Mouse (Mus musculus) kidney, adult 8-10 months (tissue): ENCODE results near the gene Orm2.

Experiments
- DNase-seq, 2 experiments: peaks; one replicate each; pipeline ENCODE4 v3.0.0; 2022

The Orm2 gene

DNA sequence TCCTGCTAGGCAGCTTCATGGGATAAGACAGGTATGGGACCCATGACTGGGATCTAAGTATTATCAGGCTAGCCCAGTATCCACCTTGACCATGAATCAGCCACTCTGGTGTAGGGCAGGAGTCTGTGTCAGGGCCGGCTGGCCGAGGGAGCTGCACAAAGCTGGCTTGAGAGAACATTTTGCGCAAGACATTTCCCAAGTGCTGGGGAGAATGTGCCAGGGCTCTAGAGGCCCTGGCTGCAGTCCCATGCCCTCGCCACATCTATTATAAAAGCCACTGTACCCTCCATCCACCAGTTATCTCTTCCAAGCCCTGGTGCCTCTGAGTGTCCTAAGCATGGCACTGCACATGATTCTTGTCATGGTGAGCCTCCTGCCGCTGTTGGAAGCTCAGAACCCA lies at the start of gene Orm2:
Gene Orm2, plus strand, starts transcription at position 300 of the 400 bp plus-strand sequence.
- DNase-seq = no peak

DNA sequence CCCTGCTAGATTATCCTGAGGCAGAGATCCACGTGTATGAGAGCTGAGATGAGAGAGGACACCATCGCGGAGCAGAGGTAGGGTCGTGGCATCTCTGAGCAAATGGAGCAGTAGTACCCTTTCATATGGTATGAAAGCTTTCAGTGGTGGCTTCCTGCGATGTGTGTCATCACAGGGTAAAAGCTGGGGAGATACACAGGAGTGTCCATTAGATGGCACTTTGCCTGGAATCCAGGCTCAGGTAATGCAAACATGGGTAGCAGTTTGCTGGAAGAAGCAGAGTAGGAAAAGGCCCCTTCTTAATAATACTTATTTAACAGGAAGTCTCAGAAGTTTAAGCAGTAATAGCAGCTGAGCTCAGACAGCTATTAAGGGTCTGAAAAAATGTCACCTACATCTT lies 48.2 kb upstream of the Orm2 start:
- no peak for DNase-seq

DNA sequence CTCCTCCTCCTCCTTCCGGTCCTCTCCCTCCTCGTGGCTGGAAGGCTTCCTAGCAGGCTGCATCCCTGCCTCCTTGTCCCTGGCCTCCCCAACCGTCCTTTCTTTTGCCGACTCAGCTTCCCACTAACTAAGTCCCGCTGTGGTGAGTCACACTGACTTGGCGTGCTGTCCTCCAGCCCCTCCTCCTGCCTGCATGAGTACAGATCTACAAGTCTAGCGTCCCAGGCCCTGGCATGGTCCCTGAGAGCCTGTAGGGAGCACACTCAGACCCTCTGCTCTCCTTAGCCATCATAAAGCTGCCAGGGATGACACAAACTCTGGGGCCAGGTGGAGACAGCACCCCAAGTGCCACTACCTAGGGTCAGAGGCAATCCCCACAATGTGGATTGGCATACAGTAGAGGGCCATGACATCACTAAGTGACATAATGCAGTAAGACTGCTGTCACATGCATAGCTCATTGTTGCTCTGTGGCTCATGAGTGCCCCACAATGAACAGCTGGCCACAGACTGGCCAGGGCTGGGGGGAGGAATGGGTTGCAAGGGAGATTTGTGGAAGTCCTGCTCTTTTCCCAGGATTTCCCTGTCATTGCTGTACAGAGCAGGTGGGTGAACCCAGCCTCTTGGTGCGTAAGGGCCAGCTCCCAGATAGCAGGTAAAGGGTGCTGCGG lies 46.0 kb upstream of the Orm2 start:
- peak in 1 of 2 experiments; percentile 19 for DNase-seq

DNA sequence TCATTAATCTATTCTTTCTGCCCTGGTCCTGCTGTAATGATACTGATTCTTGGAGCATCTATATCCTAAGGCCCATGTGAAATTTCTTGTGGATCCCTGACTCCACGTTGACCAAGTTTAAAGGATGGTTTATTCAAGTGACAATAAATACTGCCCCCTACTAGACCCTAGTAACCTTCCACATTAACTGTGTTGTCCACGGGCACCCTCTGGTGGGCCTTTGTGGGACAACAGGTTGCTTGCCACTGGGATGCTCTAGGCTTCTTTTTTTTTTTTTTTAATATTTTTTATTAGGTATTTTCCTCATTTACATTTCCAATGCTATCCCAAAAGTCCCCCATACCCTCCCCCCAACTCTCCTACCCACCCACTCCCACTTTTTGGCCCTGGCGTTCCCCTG lies 42.7 kb upstream of the Orm2 start:
- peak; percentile 28 to 61 for DNase-seq

DNA sequence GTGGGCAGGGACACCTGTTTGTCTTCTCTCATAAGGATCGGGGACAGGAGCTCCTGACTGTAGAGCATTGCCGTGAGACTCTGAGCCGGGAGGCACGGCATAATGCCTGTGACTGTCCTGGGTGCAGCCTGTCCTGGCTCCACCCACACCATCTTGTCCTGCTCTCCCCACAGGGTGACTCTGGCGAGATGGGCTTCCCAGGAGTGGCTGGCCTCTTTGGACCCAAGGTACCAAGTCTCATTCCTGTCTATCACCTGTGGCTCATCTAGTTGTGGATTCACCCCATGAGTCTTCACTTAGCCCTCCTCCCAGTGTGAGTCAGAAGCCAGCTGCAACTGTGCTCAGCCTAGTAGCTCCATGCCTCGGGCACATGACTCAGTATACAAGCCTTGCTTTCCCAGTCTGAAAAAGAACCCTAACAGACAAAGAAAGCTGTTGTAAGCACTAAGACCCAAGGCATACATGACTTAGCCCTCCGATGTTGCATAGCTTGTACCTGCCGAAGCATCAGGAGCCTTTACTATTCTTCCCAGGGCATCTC lies 38.9 kb upstream of the Orm2 start:
- no peak for DNase-seq

DNA sequence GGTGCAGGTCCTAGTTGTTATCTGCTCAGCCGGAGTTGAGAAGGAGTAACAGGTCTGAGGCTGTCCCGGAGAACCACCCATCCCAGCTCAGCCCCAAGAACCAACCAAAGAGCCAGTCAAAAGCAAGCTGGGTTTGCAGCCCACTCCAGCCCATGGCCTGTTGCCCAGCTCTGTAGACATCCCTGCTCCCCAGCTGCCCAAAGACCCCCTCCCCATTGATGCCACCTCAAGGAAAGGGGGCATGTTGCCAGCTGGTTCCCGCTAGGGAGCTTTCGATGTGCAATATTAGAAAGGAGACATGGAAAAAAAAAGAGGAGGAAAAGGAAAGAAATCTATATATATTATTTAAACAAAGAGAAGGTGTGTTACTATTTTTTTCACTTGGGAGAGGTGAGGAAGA lies 28.8 kb upstream of the Orm2 start:
- no peak for DNase-seq

DNA sequence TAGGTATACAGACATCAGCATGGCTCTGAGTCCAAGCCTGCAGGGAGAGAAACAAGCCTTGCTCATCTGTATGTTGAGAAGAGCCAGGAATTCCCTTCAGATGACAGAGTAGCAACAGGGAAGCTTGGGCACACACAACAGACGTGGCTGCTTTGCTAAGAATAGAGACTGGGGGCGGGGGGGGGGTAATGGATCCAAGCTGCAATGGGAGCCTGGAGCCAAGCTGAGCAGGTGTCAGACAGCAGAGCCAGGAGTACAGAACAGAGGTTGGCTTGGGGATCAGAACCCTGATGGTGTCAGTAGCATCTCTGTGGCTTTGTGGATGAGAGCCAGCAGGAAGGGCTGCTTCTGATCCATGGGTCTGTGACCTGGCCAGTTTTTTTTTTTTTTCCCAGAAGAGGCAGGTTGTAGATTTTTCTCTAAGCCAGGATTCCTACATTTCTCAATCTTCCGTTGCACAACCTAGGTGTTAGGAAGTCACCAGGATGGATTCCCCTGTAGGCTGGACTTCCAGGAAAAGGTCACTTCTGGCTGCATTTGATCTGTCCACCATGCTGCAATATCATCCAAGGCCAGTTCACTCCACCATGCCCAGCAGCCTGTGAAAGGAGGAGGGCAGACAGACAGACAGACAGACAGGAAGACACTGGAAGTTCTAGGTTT lies 23.7 kb upstream of the Orm2 start:
- no peak for DNase-seq

DNA sequence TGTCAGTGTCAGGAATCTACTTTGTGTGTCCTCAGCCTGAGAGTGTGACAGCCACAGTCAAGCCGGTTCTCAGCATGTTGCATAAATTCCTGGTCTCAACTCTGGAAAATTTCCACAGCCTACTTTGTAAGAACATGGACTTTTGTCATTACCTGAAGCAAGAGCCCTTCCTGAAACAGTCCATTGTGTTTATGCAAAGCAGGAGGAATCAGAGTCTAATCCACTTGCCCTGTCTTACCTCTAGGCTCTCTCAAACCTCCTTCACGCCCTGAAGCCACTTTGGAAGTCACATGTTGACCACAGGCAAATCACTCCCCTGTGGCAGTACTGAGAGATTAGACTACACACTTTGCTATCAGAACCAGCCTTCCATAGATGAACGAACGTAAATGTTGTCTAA lies 19.8 kb upstream of the Orm2 start:
- DNase-seq = no peak

DNA sequence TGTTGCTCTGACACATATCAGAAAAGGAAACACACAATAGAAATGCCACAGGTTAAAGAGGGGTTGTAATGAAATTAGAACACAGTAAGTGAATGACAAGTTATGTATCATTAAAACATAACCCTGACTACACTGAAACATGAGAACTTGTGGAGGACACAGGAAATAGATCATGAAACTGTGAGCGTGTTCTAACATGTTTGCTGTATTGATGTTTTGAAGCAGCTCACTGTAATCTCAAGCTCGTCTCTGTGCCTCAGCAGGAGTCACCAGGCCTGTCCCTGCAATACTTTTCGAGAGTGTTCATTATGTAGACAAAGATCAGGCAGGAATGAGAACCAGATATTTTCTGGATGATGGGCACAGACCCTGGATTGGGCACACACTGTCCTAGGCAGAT lies 18.6 kb upstream of the Orm2 start:
- no peak for DNase-seq

DNA sequence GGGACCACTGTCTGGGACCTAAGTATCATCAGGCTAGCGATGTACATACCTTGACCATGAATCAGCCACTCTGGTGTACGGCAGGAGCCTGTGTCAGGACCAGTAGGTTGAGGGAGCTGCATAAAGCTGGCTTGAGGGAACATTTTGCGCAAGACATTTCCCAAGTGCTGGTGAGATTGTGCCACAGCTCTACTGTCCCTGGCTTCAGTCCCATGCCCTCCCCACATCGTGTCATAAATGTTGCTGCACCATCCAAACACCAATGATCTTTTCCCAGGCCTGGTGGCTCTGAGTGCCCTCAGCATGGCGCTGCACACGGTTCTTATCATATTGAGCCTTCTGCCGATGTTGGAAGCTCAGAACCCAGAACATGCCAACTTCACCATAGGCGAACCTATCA lies 18.0 kb upstream of the Orm2 start, which contains the start of gene Orm1:
Gene Orm1, plus strand, starts transcription at position 266 of the 400 bp plus-strand sequence.
- DNase-seq = no peak

DNA sequence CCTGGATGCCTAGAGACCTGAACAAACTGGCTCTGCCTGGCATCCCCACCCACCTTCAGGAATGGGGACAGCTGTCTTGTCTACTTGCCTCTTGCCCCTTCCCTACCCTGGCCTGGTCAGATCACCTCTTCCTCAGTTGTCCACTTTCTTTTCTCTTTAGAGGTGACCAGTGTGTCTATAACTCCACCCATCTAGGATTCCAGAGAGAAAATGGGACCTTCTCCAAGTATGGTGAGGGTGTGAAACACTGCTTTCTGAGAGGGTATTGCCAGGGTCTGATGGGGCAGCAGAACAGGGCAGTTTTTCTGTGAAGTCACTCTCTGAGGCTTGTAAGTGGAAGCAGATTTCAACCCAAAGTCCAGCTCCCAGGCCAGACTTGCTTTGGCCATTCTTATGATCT lies 17.0 kb upstream of the Orm2 start:
- DNase-seq = no peak

DNA sequence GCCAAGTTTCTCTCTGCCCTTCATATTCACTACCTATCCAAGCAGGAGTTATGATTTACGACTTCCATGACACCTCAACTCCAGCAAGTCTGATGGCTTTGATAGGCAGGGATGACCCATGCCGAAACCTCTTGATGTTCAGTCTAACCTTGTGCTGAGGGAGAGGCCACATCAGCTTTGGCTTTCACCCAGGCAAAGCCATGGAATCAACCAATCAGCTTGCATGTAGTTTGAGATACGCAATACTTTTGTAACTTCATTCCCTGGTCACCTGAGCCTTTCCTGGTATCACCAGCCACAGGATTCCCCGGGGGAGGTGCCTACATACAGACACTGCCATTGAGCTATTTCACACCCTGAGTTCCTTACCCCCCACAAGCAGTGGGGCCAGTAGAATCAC lies 15.6 kb upstream of the Orm2 start:
- no peak for DNase-seq

DNA sequence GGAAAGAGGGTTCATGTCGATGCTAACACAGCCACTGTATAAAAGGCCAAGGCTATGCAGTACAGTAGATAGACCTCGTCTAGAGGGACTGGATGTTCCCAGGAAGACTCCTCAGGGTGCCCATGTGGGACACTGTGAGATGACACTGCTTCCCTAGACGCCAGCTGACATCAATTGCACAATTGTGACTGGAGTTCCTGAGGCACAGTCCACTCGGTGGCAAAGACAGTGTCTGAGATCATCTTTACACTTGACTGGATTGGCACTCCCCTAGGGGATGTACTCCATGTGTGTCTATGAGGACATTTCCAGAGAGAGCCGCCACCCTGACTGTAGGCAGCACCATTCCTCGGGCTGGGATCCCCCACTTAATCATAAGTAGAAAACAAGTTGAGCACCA lies 13.7 kb upstream of the Orm2 start:
- no peak for DNase-seq

DNA sequence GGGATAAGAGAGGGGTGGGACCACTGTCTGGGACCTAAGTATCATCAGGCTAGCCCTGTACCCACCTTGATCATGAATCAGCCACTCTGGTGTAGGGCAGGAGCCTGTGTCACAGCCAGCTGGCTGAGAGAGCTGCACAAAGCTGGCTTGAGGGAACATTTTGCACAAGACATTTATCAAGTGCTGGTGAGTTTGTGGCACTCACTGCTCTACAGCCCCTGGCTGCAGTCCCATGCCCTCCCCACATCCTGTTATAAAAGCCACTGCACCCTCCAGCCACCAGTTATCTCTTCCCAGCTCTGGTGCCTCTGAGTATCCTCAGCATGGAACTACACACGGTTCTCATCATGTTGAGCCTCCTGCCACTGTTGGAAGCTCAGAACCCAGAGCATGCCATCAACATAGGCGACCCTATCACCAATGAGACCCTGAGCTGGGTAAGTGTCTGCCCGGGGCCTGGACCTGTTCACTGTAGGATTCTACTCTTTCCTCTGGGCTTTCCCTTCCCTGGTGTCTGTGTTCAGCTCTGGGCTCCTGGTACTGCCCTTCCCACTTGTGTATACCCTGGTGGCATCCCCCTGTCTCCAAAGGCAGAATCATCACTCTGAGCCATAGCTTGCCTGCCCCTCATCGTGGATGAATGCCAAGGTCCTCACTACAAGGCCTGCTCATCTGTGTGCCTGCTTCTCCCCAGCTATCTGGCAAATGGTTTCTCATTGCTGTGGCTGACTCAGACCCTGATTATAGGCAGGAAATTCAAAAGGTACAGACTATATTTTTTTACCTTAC lies 6.2 kb upstream of the Orm2 start, which contains the start of gene Orm3:
Gene Orm3, plus strand, starts transcription at position 286 of the 789 bp plus-strand sequence.
- no peak for DNase-seq

DNA sequence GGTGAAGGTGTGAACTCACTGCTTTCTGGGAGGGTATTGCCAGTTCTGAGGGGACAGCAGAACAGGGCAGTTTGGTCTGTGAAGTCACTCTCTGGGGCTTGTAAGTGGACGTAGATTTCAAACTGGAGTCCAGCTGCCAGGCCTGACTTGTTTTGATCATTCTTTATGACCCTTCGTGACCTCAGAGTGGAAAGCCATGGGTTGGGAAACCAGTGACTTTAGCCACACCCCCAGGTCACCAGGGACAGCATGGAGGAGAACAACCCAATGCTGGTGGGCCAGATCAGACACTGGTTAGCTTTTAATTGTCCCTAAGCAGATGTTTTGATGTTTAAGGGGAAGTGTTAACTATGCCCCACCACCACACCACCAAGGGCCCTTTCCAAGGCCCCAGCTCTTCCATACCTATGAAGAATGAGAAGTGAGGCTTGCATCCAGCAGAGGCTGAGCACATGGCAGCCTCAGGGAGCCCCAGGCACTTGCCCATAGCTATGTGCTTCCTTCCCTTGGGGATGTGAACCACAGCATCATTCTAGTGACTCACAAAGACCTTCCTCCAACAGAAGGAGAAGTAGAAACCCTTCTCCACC lies 5.2 kb upstream of the Orm2 start:
- DNase-seq = no peak

DNA sequence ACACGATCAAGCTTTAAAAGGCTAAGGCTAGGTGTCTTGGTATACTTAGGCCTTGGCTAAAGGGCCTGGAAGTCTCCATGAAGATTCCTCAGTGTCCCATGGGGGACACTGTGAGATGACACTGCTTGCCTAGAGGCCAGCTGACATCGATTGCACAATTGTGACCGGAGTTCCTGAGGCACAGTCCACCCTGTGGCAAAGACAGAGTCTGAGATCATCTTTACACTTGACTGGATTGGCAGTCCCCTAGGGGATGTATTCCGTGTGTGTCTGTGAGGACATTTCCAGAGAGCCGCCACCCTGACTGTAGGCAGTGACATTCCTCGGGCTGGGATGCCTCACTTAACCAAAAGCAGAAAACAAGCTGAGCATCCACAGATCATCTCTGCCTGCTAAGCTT lies 2.4 kb upstream of the Orm2 start:
- DNase-seq = no peak

DNA sequence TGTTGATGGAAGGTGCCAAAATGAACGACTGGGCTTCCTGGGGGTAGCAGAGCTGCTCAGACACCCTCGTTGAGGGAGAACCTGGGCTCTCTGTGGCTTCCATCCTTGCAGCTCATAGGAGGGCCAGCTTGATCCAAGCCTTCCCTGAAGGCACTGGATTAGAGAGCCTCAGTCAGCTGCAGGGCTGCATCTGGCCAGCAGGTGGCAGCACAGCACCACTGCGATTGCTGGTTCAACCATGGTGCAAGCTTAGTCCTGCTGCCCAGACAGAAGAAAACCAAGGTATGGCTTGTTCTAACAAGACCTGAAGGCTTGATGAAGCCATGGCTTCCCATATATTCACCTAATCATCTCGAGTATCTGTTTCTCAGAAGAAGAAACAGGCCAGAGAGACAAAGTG lies 6.3 kb downstream of the Orm2 start:
- peak; percentile 59 to 87 for DNase-seq

DNA sequence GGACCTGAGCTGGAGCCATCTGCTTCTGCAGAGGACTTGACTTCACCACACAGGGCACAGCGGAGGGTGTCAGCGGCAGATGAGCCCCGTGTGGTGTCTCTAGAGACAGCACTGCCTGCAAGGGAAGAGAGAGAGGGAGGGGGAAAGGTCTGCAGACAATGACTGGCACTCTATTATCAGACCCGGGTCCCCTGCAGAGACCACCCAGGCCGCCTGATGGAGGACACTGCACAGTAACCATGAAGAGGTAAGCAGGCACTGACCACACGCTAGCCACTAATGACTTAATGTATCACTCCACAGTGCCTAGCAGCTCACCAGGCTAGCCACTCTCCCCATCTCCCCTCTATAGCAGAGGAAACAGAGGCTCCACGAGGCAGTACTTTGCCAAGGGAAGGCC lies 8.6 kb downstream of the Orm2 start:
- no peak for DNase-seq

DNA sequence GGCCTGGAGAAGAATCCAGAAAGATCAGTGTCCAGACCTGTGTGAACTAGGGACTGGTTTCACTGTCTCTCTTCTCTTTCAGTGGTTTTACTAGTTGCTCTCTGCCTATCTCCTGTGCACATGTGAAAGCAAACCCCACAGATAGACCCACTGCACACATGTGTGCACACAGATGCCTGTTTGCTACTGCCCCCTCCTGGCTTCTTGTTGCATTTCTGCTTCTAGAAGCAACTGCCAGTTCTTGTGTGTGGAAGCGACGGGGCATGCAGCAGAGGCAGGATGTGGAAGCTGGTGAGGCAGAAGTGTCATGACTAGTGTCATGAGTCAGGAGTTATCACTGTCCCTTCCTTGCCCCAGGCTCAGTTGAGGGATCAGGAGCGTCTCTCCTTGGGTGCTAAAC lies 9.6 kb downstream of the Orm2 start:
- peak in 1 of 2 experiments; percentile 29 for DNase-seq

DNA sequence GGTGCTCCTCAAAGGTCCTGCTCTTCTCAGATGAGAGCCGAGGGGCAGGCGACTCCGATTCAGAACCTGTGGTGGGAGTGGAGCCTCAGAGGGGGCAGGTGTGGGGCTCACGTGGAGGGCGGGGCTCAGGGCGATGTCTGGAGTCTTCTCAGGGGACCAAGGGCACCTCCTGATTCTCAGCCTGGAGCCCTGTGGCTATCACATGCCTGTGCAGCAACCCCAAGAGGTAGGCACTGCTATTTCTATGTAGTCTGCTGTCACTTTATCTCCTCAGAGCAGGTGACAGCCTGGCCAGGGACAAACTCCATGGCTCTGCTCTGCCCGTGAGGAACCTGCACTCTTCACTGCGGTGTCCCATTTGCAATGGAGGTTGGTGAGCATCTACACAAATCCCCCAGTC lies 11.2 kb downstream of the Orm2 start:
- DNase-seq = no peak

DNA sequence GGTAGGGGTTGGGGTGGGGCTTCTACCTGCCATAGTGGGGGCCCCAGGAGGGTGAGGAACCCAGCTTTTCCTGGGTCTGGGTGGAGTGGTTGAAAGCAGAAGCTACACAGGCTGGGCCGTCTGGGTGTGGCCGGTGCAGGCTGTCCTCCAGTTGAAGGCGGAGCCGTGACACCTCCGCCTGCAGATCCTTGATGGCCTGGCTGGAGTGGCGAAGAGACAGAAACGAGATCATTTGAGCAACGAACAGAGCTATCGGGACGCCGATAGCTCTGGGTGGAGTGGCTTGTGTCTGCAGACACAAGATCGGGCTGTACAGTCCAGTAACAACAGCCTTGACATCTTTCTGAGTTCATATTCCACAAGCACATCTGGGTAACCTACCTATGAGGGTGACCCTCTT lies 12.1 kb downstream of the Orm2 start:
- no peak for DNase-seq

DNA sequence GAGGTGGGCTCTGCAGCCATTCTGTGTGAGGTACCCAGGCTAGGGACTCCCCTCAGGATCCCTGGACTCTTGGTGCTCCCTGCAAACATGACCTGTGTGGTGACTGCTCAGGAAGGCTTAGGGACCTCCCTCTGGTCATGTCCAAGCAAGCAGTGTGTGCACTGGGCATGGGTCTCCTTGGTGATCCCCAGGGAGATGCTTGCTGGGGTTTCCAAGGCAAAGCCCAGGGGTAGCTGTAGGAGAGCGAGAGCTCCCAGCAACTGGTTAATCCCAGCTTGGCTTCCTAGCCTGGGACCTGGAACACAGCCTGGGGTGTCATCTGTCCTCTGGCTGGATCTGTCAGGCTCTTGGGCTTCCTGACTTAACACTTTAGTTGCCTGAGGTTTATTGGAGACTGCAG lies 13.1 kb downstream of the Orm2 start:
- DNase-seq = no peak

DNA sequence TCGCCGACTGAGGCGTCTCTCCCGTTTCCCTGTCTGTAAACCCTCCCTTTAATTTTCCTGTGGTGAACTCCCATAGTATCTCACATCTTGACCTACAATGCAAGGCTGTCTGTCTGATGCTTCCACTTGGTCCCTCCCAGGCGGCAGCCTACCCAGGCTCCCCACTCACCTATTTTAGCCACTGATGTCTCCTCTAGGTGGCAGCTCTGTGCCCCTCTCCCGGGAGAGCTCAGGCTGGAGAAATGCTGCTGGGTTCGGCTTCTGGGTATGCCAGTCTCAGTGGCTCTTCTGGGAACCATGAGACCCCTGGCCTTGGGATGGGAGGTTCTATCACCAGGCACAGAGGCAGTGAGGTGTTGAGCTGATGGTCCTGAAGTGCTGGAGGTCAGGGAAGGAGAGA lies 15.2 kb downstream of the Orm2 start:
- no peak for DNase-seq
